Mouse (Mus musculus): ENCODE measurements around the gene Nrbp1.

DNA sequence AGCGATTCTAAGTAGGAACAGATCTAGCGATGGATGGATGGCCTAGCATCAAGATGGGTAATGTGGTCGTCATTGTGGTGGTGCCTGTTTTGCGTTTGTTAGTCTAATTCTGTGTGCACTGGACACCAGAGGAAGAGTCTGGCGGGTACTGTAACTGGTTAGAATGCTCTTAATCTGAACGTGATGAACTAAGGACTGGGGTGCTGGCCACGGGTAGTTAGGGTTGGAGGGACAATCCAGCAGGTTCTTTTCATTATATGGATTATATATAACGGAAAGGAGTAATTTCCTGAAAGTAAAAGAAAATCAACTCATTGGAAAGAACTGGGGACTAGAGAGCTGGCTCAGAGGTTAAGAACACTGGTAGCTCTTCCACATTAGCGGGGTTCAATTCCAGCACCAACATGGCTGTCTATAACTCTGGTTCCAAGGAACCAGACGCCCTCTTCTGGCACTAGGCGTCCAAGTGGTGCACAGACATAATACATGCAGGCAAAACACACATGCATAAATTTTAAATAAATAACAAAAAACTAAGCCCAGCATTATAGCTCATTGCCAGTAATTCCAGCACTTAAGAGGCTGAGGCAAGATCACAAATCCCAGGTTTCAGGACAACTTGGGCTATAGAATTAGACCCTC, 19.2 kb upstream of the Nrbp1 start:
- peak; percentile 33 for TF ChIP-seq CTCF (IDR thresholded peaks at IDR 0.05; ENCODE audit: low read depth)
- TF ChIP-seq EP300 (IDR thresholded peaks at IDR 0.05; ENCODE audit: low read depth) = no peak

Data from heart, postnatal 0 days (tissue).